Mouse (Mus musculus) brain, embryonic 14.5 days (tissue): Measurements from ENCODE around the gene Tmem35b.

ENCODE experiments used
- CTCF ChIP-seq: fragments of 200-500 bp; IDR thresholded peaks from 2 replicates; pipeline ENCODE4 v1.5.1; 2012; ENCODE audit warnings: inconsistent platforms, mild to moderate bottlenecking, moderate library complexity, borderline replicate concordance; ENCODE audit not compliant: insufficient read depth, insufficient read length; ENCODE audit errors: extremely low read depth
- POLR2A ChIP-seq: fragments of 200-500 bp; IDR thresholded peaks from 2 replicates; pipeline ENCODE4 v1.6.1; 2012; ENCODE audit warnings: mild to moderate bottlenecking, inconsistent platforms, borderline replicate concordance; ENCODE audit not compliant: poor library complexity, insufficient read depth, insufficient read length, severe bottlenecking; ENCODE audit errors: extremely low read depth

DNA sequence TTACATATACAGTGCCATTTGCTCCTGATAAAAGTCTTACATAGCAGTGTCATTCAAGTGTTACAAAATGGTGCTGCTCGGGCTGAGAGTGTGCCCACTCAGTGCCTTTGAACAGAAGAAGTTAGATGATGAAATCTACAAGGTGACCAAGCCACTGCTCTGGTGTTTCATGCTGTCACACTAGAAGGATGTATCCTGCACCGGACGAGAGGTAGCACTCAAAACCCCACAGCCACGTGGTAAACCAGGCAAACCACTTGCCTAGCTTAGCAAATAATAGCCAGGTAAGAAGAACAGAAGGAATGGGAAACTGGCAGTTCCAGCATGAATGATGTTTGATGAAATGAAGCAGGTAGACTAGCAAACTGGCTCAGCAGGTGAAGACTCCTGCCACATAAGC is 12.9 kb upstream of the Tmem35b start:
- no peak for TF ChIP-seq CTCF
- no peak for TF ChIP-seq POLR2A
